Mouse (Mus musculus): ENCODE data around the gene Aptx.

The Aptx gene

GRCm38 (mm10) chr4:40673526-40673925 is 29.5 kb downstream of the Aptx start:
- DNase-seq (ENCODE audit: extremely low spot score, low read depth, low spot score) = no peak

- no peak for DNase-seq (ENCODE audit: extremely low spot score, low read depth, low spot score)
Measured at GRCm38 (mm10) chr4:40666237-40667012, 36.6 kb downstream of the Aptx start.

GRCm38 (mm10) chr4:40651055-40651454 is 51.9 kb downstream of the Aptx start:
- no peak for DNase-seq (ENCODE audit: extremely low spot score, low read depth, low spot score)

GRCm38 (mm10) chr4:40649111-40649510 is 53.9 kb downstream of the Aptx start:
- no peak for DNase-seq (ENCODE audit: extremely low spot score, low read depth, low spot score)

- no peak for DNase-seq (ENCODE audit: extremely low spot score, low read depth, low spot score)
Measured at GRCm38 (mm10) chr4:40643567-40643966, 59.4 kb downstream of the Aptx start.

GRCm38 (mm10) chr4:40640991-40641390 is 62.0 kb downstream of the Aptx start:
- no peak for DNase-seq (ENCODE audit: extremely low spot score, low read depth, low spot score)
